Mouse (Mus musculus) liver, embryonic 16.5 days (tissue): ENCODE data around the gene Hmgb2. TPM values are rescaled to one million over a fixed set of nuclear protein-coding genes. Genes with fewer than 3 reads are reported as not detected.

Experiments
- ATAC-seq: fragments of 200-750 bp; cut with Nextera tagmentation; 2 replicates; pipeline ENCODE4 v1.8.0; 2017; ENCODE audit warnings: low read depth, mild to moderate bottlenecking, moderate number of reproducible peaks, moderate library complexity
- H3K27ac ChIP-seq: fragments of 300-500 bp; sonication (generic); 2 replicates; pipeline ENCODE4 v1.5.1; 2014; ENCODE audit warnings: mild to moderate bottlenecking, low read length
- H3K27me3 ChIP-seq: fragments of 300-500 bp; sonication (generic); 2 replicates; pipeline ENCODE4 v1.6.1; 2014; ENCODE audit warnings: low read depth, low read length, mixed read lengths; ENCODE audit not compliant: control insufficient read depth, insufficient read depth
- H3K36me3 ChIP-seq: fragments of 300-500 bp; sonication (generic); 2 replicates; pipeline ENCODE4 v1.6.1; 2014; ENCODE audit warnings: mild to moderate bottlenecking; ENCODE audit not compliant: control insufficient read depth, insufficient read depth
- H3K4me1 ChIP-seq: fragments of 300-500 bp; sonication (generic); 2 replicates; pipeline ENCODE4 v1.6.1; 2014; ENCODE audit warnings: low read depth, low read length, mixed read lengths; ENCODE audit not compliant: control insufficient read depth
- H3K4me2 ChIP-seq: fragments of 300-500 bp; sonication (generic); 2 replicates; pipeline ENCODE4 v1.6.1; 2014; ENCODE audit warnings: low read depth, low read length, mixed read lengths
- H3K4me3 ChIP-seq: fragments of 300-500 bp; sonication (generic); 2 replicates; pipeline ENCODE4 v1.5.1; 2014; ENCODE audit warnings: low read depth, mild to moderate bottlenecking, low read length
- H3K9ac ChIP-seq: fragments of 300-500 bp; sonication (generic); 2 replicates; pipeline ENCODE4 v1.6.1; 2014; ENCODE audit warnings: low read depth, low read length
- H3K9me3 ChIP-seq: fragments of 300-500 bp; sonication (generic); replicated peaks from 2 replicates; pipeline ENCODE4 v1.6.1; 2016; ENCODE audit warnings: low read length; ENCODE audit not compliant: control insufficient read depth
- WGBS: fragments of 180-500 bp; shearing (Covaris S2); extraction: QIAGEN DNeasy Blood & Tissue Kit; methylation state at CpG from one replicate; pipeline ENCODE4 v1.1.7; 2014; ENCODE audit not compliant: insufficient replicate concordance; 5-methylcytosine and 5-hydroxymethylcytosine counted together
- polyA plus RNA-seq: library from polyadenylated mRNA; unstranded; fragments of >200 nt; fragmentation: Nextera tagmentation; extraction: Ambion mirVana; gene quantifications from 2 replicates; pipeline ENCODE4 v1.2.1, GENCODE M21; 2015

The Hmgb2 gene
- polyA plus RNA-seq, 1 experiment from 2014 or later: 226 TPM

DNA sequence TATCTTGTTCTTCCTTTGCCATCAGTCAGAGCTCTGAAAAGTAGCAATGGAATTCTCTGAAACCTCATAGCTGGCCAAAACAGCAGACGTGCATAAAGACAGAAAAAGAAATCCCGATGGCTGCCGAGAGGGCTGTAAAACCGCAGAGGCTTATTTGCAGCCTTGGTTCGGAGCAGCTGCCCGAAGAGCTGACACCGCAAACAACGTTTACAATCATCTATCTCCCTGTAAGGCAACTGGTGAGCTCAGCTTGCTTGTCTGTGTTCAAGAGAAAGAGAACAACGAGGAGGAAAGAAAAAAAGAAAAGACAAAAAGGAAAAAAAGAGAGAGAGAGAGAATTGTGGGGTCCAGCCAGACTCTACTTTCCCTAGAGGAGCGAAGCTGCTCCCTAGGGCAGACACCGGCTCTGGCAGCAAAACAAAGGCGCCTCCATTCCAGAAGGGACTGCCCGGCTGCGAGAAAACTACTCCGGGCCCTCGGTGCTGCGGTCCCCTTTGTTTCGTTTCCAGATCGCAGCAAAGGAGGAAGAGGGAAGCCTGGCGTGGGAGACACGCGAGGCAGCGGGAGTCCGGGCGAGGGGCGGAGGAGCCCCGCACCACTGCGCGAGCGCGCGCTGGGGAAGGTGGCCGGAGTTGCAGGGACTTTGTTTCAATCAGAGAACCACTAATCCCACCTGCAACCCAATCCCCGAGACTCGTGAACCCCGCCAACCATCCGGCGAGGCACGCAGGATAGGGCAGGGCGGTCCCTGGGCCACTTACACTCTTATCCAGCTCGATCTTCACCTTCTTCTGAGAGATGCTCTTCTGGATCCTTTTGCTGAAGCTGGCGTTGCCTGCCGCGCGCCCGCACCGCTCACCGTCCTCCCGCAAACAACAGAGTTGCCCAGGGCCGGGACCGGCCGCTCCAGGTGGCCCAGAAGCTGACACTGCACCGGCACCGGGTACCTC is 24.9 kb upstream of the Hmgb2 start:
- WGBS: under 1% methylated on average over 54 of the region's 54 CpGs
- H3K36me3 ChIP-seq: no peaks in the 10 kb centered on the region; the same call in 1 of the 2 replicates

DNA sequence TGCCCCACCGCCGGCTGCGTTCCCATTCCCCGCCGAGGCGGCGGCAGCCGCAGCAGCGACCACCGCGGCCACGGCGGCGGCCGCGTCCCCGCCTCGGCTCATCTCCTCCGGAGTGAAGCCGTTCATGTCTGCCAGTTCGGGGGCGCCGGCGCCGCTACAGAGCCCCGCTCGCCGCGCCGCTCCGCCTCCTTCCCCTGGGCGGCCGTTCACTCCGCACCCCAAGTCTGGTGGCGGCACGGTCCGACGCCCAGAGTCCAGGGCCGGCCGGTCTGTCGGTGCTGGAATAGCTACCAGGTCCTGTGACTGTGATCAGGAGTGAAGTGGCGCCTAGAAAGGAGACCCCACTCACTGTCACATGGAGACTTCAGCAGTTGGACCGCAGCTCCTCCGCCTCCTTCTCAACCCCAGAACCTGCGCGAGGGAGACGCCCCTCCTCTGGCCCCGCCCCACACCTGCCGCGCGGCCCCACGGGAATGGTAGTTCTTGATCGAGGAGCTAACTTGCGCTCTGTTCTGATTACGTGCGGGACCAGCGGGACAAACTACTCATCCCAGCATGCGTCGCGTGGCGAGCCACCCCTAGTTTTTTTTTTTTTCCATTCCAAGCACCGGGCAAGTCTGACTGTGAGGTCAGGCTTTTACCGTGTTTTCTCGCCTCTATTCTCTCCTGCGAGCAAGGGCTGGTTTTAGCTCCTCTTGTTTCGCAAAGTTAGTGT is 24.1 kb upstream of the Hmgb2 start, which contains the start of gene Sap30:
Sap30 (minus strand) TSS at position 420 of the 715 bp plus-strand sequence.
- no peaks in the 10 kb centered on the region for H3K27me3 ChIP-seq
- peak; percentile 97 for ATAC-seq
- peak within 1 kb of the TSS; percentile 100 for H3K4me3 ChIP-seq
- WGBS: under 1% methylated on average over 66 of the region's 66 CpGs
- H3K36me3 ChIP-seq: no peaks in the 10 kb centered on the region
- peak within 1 kb of the TSS; percentile 92 for H3K4me2 ChIP-seq
- H3K9ac ChIP-seq: peak within 1 kb of the TSS; percentile 96
- H3K4me1 ChIP-seq: peaks cover 22% of the 10 kb centered on the region
- H3K27ac ChIP-seq: peak within 1 kb of the TSS; percentile 97
- H3K9me3 ChIP-seq: no peaks in the 10 kb centered on the region

More for the DNA sequence above, 24.9 kb upstream of the Hmgb2 start:
- Histone ChIP-seq H3K9ac (peak overlapping the region; percentile 96), H3K27me3 (no peaks in the 10 kb centered on the region), H3K4me1 (peaks cover 19% of the 10 kb centered on the region), H3K4me2 (peak overlapping the region; percentile 90), H3K27ac (peak overlapping the region; percentile 88), H3K4me3 (peak overlapping the region; percentile 100), H3K9me3 (no peaks in the 10 kb centered on the region)
- ATAC-seq: peak; percentile 41

DNA sequence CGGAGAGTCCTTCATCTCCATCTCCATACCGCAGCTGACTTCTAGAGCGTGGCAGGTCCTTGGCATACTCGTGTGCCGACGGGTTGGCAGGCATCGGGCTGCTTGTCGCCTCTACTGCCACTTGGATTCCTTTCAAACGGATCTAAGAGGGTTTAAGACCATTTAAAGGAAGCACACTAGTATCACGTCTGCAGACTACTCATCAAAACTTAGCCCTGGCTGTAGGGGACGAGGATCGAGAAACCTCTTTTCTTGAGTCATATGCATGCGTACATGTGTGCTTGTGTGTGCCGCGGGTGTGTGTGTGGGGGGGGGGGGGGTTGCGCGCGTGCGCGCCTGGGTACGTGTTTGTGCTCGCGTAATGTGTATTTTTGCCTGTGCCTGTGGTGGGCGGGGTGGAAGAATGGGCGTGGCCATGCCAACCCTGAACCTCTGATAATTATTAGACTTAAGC is 23.4 kb upstream of the Hmgb2 start:
- Histone ChIP-seq H3K27ac (peak overlapping the region; percentile 97), H3K36me3 (no peaks in the 10 kb centered on the region), H3K9me3 (no peaks in the 10 kb centered on the region), H3K27me3 (no peaks in the 10 kb centered on the region), H3K4me1 (peaks cover 22% of the 10 kb centered on the region), H3K9ac (peak overlapping the region; percentile 84), H3K4me3 (peak overlapping the region; percentile 100), H3K4me2 (peak overlapping the region; percentile 92)
- ATAC-seq: peak; percentile 56
- WGBS: 0% methylated on average over 25 of the region's 25 CpGs

DNA sequence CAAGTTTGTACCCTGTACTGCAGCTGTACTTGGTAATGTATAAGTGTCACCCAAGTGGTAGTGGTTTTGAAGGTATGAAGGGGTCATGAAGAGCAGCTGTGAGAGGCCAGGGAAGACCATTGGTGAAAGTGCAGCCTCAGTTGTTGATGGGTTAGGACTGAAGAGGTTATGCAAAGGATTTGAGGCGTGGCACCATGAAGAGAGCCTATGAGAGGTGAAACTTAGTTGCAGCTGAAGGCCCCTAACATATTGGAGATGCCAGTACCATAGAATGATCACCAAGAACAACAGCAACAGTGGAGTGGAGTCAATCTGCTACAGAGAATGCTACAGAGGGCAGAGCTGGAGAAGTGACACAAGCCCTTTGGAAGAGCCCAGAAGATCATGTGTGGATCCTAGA is 22.3 kb upstream of the Hmgb2 start:
- no peak for ATAC-seq
- Histone ChIP-seq H3K4me3 (no peak overlapping the region), H3K9me3 (no peaks in the 10 kb centered on the region), H3K36me3 (no peaks in the 10 kb centered on the region), H3K4me2 (no peak overlapping the region), H3K27ac (peak overlapping the region; percentile 29; the same call in 1 of the 2 replicates), H3K4me1 (peaks cover 22% of the 10 kb centered on the region), H3K9ac (no peak overlapping the region), H3K27me3 (no peaks in the 10 kb centered on the region)
- 88% methylated on average over 1 of the region's 1 CpGs for WGBS

DNA sequence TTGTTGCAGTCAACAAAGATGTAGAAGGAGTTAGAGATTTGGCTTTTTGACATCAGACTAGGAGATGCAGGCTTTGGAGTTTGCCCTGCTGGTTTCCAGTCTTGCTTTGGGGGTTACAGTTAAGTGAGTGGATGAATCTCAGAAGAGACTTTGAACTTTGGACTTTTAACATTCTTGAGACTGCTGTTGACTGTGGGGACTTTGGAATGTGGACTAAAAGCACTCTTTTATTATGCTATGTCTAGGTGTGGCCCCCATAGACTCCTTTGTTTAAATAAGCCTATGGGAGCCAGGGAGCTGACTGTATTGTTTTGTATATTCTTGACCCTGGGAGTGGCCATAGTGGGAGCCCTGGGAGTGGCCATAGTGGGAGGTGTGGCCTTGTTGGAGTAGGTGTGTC is 21.8 kb upstream of the Hmgb2 start:
- Histone ChIP-seq H3K9me3 (no peaks in the 10 kb centered on the region), H3K9ac (no peak overlapping the region), H3K27ac (no peak overlapping the region), H3K4me3 (no peak overlapping the region), H3K27me3 (no peaks in the 10 kb centered on the region), H3K36me3 (no peaks in the 10 kb centered on the region), H3K4me2 (no peak overlapping the region), H3K4me1 (peaks cover 22% of the 10 kb centered on the region)
- no peak for ATAC-seq

DNA sequence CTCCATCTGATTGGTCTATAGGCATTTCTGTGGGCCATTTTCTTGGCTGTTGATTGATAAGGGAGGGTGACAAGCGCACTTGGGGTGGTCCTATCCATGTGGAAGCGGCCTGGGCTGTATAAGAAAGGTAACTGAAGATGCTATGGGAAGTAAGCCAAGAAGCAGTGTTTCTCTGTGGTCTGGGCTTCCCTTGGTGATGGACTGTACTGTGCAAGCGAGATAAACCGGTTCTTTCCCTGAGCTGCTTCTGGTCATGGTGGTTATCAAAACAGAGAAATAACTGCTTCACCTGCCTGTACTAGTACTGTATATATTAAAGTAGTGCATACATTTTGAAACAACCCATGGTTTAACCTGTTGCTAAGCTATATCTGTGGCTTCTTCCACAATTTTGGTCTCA is 19.8 kb upstream of the Hmgb2 start:
- Histone ChIP-seq H3K9me3 (no peaks in the 10 kb centered on the region), H3K27ac (no peak overlapping the region), H3K27me3 (no peaks in the 10 kb centered on the region), H3K4me3 (no peak overlapping the region), H3K4me2 (no peak overlapping the region), H3K4me1 (peaks cover 16% of the 10 kb centered on the region), H3K9ac (no peak overlapping the region), H3K36me3 (no peaks in the 10 kb centered on the region)
- 32% methylated on average over 4 of the region's 4 CpGs for WGBS
- ATAC-seq: no peak

DNA sequence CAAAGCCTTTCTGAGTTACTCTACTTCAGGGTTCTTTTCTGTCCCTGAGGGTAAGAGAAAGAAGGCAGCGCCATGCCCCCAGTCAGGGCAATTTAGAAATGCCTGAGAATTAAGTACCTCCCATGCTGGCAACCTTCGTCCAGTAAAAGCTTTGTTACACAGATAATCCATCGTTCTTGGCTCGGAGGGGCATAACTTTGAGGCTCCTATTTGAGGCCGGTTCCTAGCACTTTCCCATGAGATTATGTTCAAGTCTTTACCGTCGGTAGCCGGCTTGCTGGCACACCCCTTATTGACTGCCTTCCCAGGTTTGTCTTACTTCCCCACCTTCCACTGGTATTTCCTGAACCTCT is 13.2 kb upstream of the Hmgb2 start:
- Histone ChIP-seq H3K4me2 (no peak overlapping the region), H3K36me3 (no peaks in the 10 kb centered on the region), H3K9me3 (no peaks in the 10 kb centered on the region), H3K9ac (no peak overlapping the region), H3K4me3 (no peak overlapping the region), H3K27me3 (no peaks in the 10 kb centered on the region), H3K4me1 (no peaks in the 10 kb centered on the region), H3K27ac (no peak overlapping the region)
- 74% methylated on average over 8 of the region's 8 CpGs for WGBS
- ATAC-seq: no peak

DNA sequence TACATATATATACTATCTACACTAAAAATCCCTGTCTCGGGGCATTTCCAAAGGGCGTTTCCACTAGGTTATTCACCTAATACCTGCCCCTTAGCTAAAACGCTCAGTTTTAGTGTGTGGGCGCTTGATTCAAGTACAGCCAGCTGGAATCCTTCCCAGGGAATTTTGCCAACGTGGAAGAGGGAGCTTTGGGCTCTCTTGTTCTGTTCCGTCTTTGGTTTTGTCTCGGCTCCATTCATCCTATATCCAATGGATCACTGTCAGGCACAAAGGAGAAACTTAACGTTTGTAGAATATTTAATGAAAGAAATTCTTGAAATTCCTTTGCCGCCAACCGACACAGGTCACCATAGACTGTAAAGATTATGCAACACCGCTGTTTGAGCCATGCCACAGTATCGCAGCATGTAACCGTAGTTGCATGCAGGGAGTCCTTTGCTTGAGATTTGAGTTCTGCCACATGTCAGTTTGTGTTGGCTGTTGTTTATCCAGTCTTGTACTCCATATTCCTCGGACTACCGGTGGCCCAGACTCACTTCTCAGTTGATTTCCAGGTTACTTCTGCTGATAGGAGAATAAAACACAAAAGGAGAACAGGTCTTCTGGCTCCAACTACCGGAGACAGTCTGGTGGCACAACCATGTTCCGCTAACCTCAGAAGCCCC is 12.7 kb upstream of the Hmgb2 start:
- ATAC-seq: peak; percentile 54
- no peaks in the 10 kb centered on the region for H3K9me3 ChIP-seq
- no peak overlapping the region for H3K4me3 ChIP-seq
- H3K27me3 ChIP-seq: no peaks in the 10 kb centered on the region
- H3K4me2 ChIP-seq: no peak overlapping the region
- no peak overlapping the region for H3K9ac ChIP-seq
- 72% methylated on average over 17 of the region's 17 CpGs for WGBS
- H3K36me3 ChIP-seq: no peaks in the 10 kb centered on the region
- H3K4me1 ChIP-seq: no peaks in the 10 kb centered on the region
- H3K27ac ChIP-seq: no peak overlapping the region
